Mouse (Mus musculus): ENCODE results near the gene Defa2.
"Not testable (repeated sequence)": the region's sequence is repeated elsewhere in the genome, so short reads cannot be mapped to it uniquely, and the experiment has no call there.

Gene Defa2

DNA sequence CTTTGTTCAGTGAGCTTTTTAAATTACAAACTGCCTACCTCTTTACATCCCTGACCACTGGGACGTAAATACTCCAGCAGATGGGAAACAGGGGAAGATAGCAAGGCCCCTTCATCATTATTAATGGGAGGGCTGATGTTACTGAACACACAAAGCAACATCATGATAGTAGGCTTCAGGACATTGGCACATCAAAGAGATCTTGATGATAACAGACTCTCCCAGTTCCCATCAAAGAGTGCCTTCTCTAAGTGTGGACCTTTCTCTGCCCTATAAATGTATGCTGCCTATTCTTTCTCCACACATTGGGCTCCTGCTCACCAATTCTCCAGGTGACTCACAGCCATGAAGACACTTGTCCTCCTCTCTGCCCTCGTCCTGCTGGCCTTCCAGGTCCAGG lies at the start of gene Defa2:
Gene Defa2, plus strand, starts transcription at position 301 of the 400 bp plus-strand sequence.
- not testable (repeated sequence) for DNase-seq

DNA sequence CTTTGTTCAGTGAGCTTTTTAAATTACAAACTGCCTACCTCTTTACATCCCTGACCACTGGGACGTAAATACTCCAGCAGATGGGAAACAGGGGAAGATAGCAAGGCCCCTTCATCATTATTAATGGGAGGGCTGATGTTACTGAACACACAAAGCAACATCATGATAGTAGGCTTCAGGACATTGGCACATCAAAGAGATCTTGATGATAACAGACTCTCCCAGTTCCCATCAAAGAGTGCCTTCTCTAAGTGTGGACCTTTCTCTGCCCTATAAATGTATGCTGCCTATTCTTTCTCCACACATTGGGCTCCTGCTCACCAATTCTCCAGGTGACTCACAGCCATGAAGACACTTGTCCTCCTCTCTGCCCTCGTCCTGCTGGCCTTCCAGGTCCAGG lies 13.2 kb downstream of the Defa2 start, which contains the start of gene Defa33:
Gene Defa33, plus strand, starts transcription at position 301 of the 400 bp plus-strand sequence.
- DNase-seq: not testable (repeated sequence)

GRCm38 (mm10) chr8:21427111-21427510 lies 48.8 kb downstream of the Defa2 start, which contains the start of gene Defa36:
Gene Defa36 (plus strand): TSS chr8:21427411.
- not testable (repeated sequence) for DNase-seq

Measured in cerebellum, postnatal 25 days (tissue).